Mouse (Mus musculus): ENCODE measurements at regions not wholly inside any gene's neighbourhood (a gene's known extent, or its start where the extent isn't known, plus 50 kb on each side); places are given as distances from the start of the nearest gene placed in this dataset.

GRCm38 (mm10) chr12:73410924-73411323 is 124.3 kb downstream of the Slc38a6 start:
- ATAC-seq (replicated peaks in 1 of 2; ENCODE audit: insufficient read depth in 1 of 2, low FRiP score in 2 of 2, low TSS enrichment in 1 of 2, low read depth in 1 of 2, poor library complexity in 2 of 2, severe bottlenecking in 2 of 2): no peak

- no peak for ATAC-seq (replicated peaks in 1 of 2; ENCODE audit: insufficient read depth in 1 of 2, low FRiP score in 2 of 2, low TSS enrichment in 1 of 2, low read depth in 1 of 2, poor library complexity in 2 of 2, severe bottlenecking in 2 of 2)
Observed at GRCm38 (mm10) chr12:73409481-73410085, 123.0 kb downstream of the Slc38a6 start.

DNA sequence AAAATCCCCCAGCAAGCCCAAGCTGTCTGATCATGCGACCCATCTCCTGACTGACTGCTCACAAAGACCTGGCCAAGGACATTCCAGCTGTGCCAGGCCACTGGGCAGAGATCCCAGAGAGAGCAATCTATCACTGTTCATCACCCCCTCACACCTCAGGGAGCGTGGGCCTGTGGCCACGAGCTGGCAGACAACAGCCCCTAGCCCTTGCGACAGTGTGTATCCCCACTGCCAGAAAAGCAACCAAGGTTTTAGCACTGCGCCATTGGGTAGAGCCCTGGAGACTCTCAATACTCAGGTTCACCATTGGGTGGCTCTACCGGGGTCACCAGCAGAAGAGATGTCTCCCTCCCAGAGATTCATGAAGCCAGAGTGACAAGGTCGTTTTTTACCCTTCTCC is 122.0 kb downstream of the Slc38a6 start:
- no peak for ATAC-seq (replicated peaks in 1 of 2; ENCODE audit: insufficient read depth in 1 of 2, low FRiP score in 2 of 2, low TSS enrichment in 1 of 2, low read depth in 1 of 2, poor library complexity in 2 of 2, severe bottlenecking in 2 of 2)

- no peak for ATAC-seq (replicated peaks in 1 of 2; ENCODE audit: insufficient read depth in 1 of 2, low FRiP score in 2 of 2, low TSS enrichment in 1 of 2, low read depth in 1 of 2, poor library complexity in 2 of 2, severe bottlenecking in 2 of 2)
Observed at GRCm38 (mm10) chr12:73408165-73408564, 121.6 kb downstream of the Slc38a6 start.

GRCm38 (mm10) chr12:73406556-73407087 is 120.0 kb downstream of the Slc38a6 start:
- ATAC-seq (replicated peaks in 1 of 2; ENCODE audit: insufficient read depth in 1 of 2, low FRiP score in 2 of 2, low TSS enrichment in 1 of 2, low read depth in 1 of 2, poor library complexity in 2 of 2, severe bottlenecking in 2 of 2): no peak

- ATAC-seq (replicated peaks in 1 of 2; ENCODE audit: insufficient read depth in 1 of 2, low FRiP score in 2 of 2, low TSS enrichment in 1 of 2, low read depth in 1 of 2, poor library complexity in 2 of 2, severe bottlenecking in 2 of 2): no peak
Observed at GRCm38 (mm10) chr12:73405583-73405982, 119.0 kb downstream of the Slc38a6 start.

DNA sequence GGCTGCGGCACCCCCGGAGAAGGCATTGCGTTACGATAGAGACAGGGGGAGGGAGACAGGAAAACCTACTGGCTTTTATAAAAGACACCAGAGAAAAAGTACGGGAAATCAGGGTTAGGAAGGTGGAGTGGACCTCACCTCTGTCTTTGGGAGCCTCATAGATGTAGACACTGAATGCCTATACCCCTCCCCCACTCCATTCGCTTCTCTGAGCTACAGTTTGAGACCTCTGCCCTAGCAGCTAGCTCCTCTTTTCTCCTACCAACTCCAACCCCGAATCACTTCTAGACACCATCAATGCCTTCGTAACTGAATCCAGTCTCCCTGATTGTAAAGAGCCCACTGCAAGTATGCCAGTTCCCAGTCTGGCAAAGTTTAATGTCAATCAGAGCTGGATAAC is 118.5 kb downstream of the Slc38a6 start:
- no peak for ATAC-seq (replicated peaks in 1 of 2; ENCODE audit: insufficient read depth in 1 of 2, low FRiP score in 2 of 2, low TSS enrichment in 1 of 2, low read depth in 1 of 2, poor library complexity in 2 of 2, severe bottlenecking in 2 of 2)

GRCm38 (mm10) chr12:73403906-73404474 is 117.4 kb downstream of the Slc38a6 start:
- no peak for ATAC-seq (replicated peaks in 1 of 2; ENCODE audit: insufficient read depth in 1 of 2, low FRiP score in 2 of 2, low TSS enrichment in 1 of 2, low read depth in 1 of 2, poor library complexity in 2 of 2, severe bottlenecking in 2 of 2)
